Mouse (Mus musculus): ENCODE measurements around the gene Adgrl1. TPM values are rescaled to one million over a fixed set of nuclear protein-coding genes. Genes with fewer than 3 reads are reported as not detected.

The Adgrl1 gene
- polyA plus RNA-seq, 1 experiment from 2014 or later, result 30.2 TPM

- H3K9me3 ChIP-seq, result no peaks in the 10 kb centered on the region
- ATAC-seq (ENCODE audit: low FRiP score, low read depth), result no peak
- H3K27ac ChIP-seq (replicated peaks), result no peak overlapping the region
- no peak overlapping the region for H3K4me2 ChIP-seq (replicated peaks)
- H3K9ac ChIP-seq (replicated peaks), result no peak overlapping the region
- no peaks in the 10 kb centered on the region for H3K27me3 ChIP-seq
- H3K36me3 ChIP-seq, result peaks cover 96% of the 10 kb centered on the region
- H3K4me3 ChIP-seq, result no peak overlapping the region
- no peaks in the 10 kb centered on the region for H3K4me1 ChIP-seq
- WGBS, result 78% methylated on average over 2 of the region's 2 CpGs
Measured at GRCm38 (mm10) chr8:83934994-83935393, 35.1 kb downstream of the Adgrl1 start.

GRCm38 (mm10) chr8:83935435-83935834 is 35.5 kb downstream of the Adgrl1 start:
- ATAC-seq (ENCODE audit: low FRiP score, low read depth), result no peak
- no peak overlapping the region for H3K9ac ChIP-seq (replicated peaks)
- H3K36me3 ChIP-seq, result peaks cover 94% of the 10 kb centered on the region
- no peak overlapping the region for H3K27ac ChIP-seq (replicated peaks)
- H3K4me3 ChIP-seq, result no peak overlapping the region
- no peaks in the 10 kb centered on the region for H3K27me3 ChIP-seq
- no peaks in the 10 kb centered on the region for H3K4me1 ChIP-seq
- no peaks in the 10 kb centered on the region for H3K9me3 ChIP-seq
- no peak overlapping the region for H3K4me2 ChIP-seq (replicated peaks)
- 95% methylated on average over 8 of the region's 8 CpGs for WGBS

DNA sequence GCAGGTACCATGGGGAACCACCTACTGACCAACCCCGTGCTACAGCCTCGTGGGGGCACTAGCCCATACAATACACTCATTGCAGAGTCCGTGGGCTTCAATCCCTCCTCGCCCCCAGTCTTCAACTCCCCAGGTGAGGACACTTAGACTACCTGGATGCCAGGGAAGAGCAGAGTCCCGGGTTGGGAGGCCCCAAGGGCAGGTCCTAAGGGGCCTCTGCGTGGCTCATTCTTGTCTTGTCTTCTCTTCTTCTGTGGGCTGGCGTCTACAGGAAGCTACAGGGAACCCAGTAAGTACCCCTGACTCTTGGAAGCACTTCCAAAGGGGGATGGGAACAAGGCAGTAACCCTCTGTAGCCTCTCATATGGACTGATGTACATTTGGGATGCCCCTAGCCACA is 37.7 kb downstream of the Adgrl1 start:
- H3K4me1 ChIP-seq, result no peaks in the 10 kb centered on the region
- H3K9ac ChIP-seq (replicated peaks), result no peak overlapping the region
- peaks cover 72% of the 10 kb centered on the region for H3K36me3 ChIP-seq
- no peak for ATAC-seq (ENCODE audit: low FRiP score, low read depth)
- no peak overlapping the region for H3K4me2 ChIP-seq (replicated peaks)
- H3K4me3 ChIP-seq, result no peak overlapping the region
- no peak overlapping the region for H3K27ac ChIP-seq (replicated peaks)
- WGBS, result 90% methylated on average over 7 of the region's 7 CpGs
- no peaks in the 10 kb centered on the region for H3K27me3 ChIP-seq
- H3K9me3 ChIP-seq, result no peaks in the 10 kb centered on the region

DNA sequence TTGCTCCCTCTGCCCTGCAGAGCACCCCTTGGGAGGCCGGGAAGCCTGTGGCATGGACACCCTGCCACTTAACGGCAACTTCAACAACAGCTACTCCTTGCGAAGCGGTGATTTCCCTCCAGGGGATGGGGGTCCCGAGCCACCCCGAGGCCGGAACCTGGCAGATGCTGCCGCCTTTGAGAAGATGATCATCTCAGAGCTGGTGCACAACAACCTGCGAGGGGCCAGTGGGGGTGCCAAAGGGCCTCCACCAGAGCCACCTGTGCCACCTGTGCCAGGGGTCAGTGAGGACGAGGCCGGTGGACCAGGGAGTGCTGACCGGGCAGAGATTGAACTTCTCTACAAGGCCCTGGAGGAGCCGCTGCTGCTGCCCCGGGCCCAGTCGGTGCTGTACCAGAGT is 38.4 kb downstream of the Adgrl1 start:
- Histone ChIP-seq H3K4me3 (no peak overlapping the region), H3K36me3 (peaks cover 65% of the 10 kb centered on the region), H3K9ac (replicated peaks) (no peak overlapping the region), H3K4me1 (no peaks in the 10 kb centered on the region), H3K27ac (replicated peaks) (no peak overlapping the region), H3K27me3 (no peaks in the 10 kb centered on the region), H3K9me3 (no peaks in the 10 kb centered on the region), H3K4me2 (replicated peaks) (no peak overlapping the region)
- WGBS, result 93% methylated on average over 15 of the region's 15 CpGs
- ATAC-seq (ENCODE audit: low FRiP score, low read depth), result no peak

GRCm38 (mm10) chr8:83941066-83941677 is 41.3 kb downstream of the Adgrl1 start:
- no peaks in the 10 kb centered on the region for H3K27me3 ChIP-seq
- H3K4me1 ChIP-seq, result no peaks in the 10 kb centered on the region
- WGBS, result 78% methylated on average over 6 of the region's 6 CpGs
- no peak overlapping the region for H3K4me2 ChIP-seq (replicated peaks)
- no peaks in the 10 kb centered on the region for H3K9me3 ChIP-seq
- H3K36me3 ChIP-seq, result peaks cover 36% of the 10 kb centered on the region
- H3K4me3 ChIP-seq, result no peak overlapping the region
- no peak for ATAC-seq (ENCODE audit: low FRiP score, low read depth)
- H3K27ac ChIP-seq (replicated peaks), result no peak overlapping the region
- no peak overlapping the region for H3K9ac ChIP-seq (replicated peaks)

DNA sequence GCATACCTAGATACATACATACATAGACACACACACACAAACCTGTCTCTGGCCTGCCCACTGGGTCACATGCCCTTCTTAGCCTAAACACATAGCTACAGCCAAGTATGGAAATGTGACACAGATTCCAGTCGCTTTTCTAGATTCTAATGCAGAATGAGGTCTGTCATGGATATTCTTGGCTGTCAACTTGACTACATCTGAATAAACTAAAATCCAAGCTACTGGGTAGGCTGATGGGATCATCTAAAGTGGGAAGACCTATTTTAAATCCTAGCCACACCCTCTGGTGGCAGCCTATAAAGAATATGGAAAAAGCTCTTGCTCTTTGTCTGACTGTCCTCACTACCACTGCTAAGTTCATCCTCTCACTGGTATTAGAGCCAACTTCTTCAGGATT is 42.5 kb downstream of the Adgrl1 start:
- 76% methylated on average over 1 of the region's 1 CpGs for WGBS

GRCm38 (mm10) chr8:83945540-83945939 is 45.6 kb downstream of the Adgrl1 start:
- no peaks in the 10 kb centered on the region for H3K4me1 ChIP-seq
- ATAC-seq (ENCODE audit: low FRiP score, low read depth), result no peak
- no peak overlapping the region for H3K4me3 ChIP-seq
- no peak overlapping the region for H3K27ac ChIP-seq (replicated peaks)
- no peaks in the 10 kb centered on the region for H3K36me3 ChIP-seq
- H3K27me3 ChIP-seq, result no peaks in the 10 kb centered on the region
- 74% methylated on average over 3 of the region's 3 CpGs for WGBS
- no peak overlapping the region for H3K9ac ChIP-seq (replicated peaks)
- no peaks in the 10 kb centered on the region for H3K9me3 ChIP-seq
- H3K4me2 ChIP-seq (replicated peaks), result no peak overlapping the region

More for the DNA sequence above, 42.5 kb downstream of the Adgrl1 start:
- peaks cover 24% of the 10 kb centered on the region for H3K36me3 ChIP-seq
- H3K4me2 ChIP-seq (replicated peaks), result no peak overlapping the region
- no peaks in the 10 kb centered on the region for H3K27me3 ChIP-seq
- no peak overlapping the region for H3K4me3 ChIP-seq
- no peak for ATAC-seq (ENCODE audit: low FRiP score, low read depth)
- H3K27ac ChIP-seq (replicated peaks), result no peak overlapping the region
- no peak overlapping the region for H3K9ac ChIP-seq (replicated peaks)
- H3K4me1 ChIP-seq, result no peaks in the 10 kb centered on the region
- H3K9me3 ChIP-seq, result no peaks in the 10 kb centered on the region

DNA sequence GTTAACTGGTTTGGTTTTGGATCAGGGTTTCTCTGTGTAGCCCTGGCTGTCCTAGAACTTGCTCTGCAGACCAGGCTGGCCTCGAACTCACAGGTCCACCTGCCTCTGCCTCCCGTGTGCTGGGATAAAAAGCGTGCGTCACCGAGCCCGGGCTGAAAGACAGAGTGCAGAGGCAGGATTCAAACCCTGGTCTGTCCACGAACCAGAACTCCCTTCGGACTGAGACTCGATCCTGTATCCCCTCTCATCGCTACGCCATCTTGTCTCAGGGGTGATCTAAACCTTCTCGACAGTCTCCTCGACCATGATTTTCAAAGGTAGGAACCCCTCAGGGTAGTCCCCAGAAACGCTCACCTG is 54.8 kb downstream of the Adgrl1 start:
- 2% methylated on average over 14 of the region's 14 CpGs for WGBS
- Histone ChIP-seq H3K9me3 (no peaks in the 10 kb centered on the region), H3K4me1 (peaks cover 17% of the 10 kb centered on the region), H3K9ac (replicated peaks) (no peak overlapping the region; the same call in 1 of the 2 replicates), H3K4me3 (peak overlapping the region; percentile 59), H3K27me3 (no peaks in the 10 kb centered on the region), H3K4me2 (replicated peaks) (peak overlapping the region; percentile 82), H3K36me3 (no peaks in the 10 kb centered on the region), H3K27ac (replicated peaks) (0 out of 2 replicates have a peak overlapping the region, but pooled peaks have one; percentile 11)
- no peak for ATAC-seq (ENCODE audit: low FRiP score, low read depth)

DNA sequence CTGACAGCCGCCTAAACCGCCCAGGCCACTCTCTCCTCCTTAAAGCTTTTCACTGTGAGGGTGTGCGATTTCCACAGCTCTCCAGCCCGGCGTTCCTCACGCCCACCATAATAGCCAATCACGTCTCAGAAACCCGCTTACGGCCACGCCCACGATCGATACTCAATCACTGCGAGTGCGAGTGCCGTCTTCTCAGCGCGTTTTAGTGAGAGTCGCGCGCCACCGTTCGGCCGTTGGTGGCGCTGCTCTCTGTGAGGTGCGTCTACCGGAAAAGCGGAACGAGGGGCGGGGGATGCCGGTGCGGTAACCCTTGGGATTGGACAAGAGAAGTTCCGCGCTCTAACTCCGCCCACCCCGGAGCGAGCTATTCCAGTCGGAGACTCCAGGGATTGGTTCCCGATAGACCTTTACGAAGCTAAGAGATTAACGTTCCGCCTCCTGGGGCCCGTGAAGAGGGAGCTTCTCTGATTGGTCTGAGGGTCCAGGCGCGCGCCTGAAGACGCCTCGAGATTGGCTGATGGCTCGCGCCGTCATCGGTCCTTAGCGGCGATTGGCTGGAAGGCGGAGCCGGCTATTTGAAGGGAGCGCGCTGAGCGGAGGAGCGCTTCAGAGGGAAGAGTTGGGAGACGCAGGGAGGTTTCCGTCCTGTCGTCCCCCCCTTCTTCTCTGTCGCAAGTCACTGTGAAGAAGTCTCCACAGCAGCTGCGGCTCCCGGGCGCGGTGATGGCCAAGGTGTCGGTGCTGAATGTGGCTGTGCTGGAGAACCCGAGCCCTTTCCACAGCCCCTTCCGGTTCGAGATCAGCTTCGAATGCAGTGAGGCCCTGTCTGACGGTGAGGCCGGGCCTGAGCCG is 55.4 kb downstream of the Adgrl1 start, which contains the start of the genes Gm10644 and Asf1b:
TSS of gene Gm10644 (minus strand) at position 100 of the 852 bp plus-strand sequence.
TSS of gene Asf1b (plus strand) at position 402 of the 852 bp plus-strand sequence.
- peak; percentile 99 for ATAC-seq (ENCODE audit: low FRiP score, low read depth)
- Histone ChIP-seq H3K4me3 (peak within 1 kb of the TSS; percentile 59), H3K27ac (replicated peaks) (0 out of 2 replicates have a peak within 1 kb of the TSS, but pooled peaks have one; percentile 11), H3K36me3 (no peaks in the 10 kb centered on the region), H3K9me3 (no peaks in the 10 kb centered on the region), H3K4me1 (peaks cover 17% of the 10 kb centered on the region), H3K9ac (replicated peaks) (peak within 1 kb of the TSS; percentile 62), H3K4me2 (replicated peaks) (peak within 1 kb of the TSS; percentile 82), H3K27me3 (no peaks in the 10 kb centered on the region)
- WGBS, result under 1% methylated on average over 75 of the region's 75 CpGs

DNA sequence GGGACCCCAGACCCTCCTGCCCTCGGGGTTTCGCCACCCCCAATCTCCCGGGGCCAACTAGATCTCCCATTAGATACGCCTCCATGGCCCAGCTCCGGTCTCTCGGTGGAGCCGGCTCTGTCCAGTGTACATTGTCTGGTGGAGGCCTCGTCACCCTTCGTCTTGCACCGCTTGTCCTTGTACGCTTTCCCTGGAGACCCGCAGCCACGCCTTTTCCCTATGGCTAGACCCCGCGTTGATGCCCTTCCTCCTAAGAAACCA is 56.0 kb downstream of the Adgrl1 start:
- ATAC-seq (ENCODE audit: low FRiP score, low read depth), result no peak
- no peaks in the 10 kb centered on the region for H3K27me3 ChIP-seq
- no peaks in the 10 kb centered on the region for H3K9me3 ChIP-seq
- no peak overlapping the region for H3K27ac ChIP-seq (replicated peaks)
- peaks cover 17% of the 10 kb centered on the region for H3K4me1 ChIP-seq
- H3K4me3 ChIP-seq, result peak overlapping the region; percentile 59
- no peaks in the 10 kb centered on the region for H3K36me3 ChIP-seq
- 2% methylated on average over 15 of the region's 15 CpGs for WGBS
- H3K4me2 ChIP-seq (replicated peaks), result peak overlapping the region; percentile 82
- H3K9ac ChIP-seq (replicated peaks), result peak overlapping the region; percentile 62

- 43% methylated on average over 1 of the region's 1 CpGs for WGBS
- H3K27ac ChIP-seq (replicated peaks), result no peak overlapping the region
- H3K4me2 ChIP-seq (replicated peaks), result peak overlapping the region; percentile 82
- no peaks in the 10 kb centered on the region for H3K36me3 ChIP-seq
- no peaks in the 10 kb centered on the region for H3K27me3 ChIP-seq
- peaks cover 17% of the 10 kb centered on the region for H3K4me1 ChIP-seq
- no peaks in the 10 kb centered on the region for H3K9me3 ChIP-seq
- ATAC-seq (ENCODE audit: low FRiP score, low read depth), result no peak
- H3K4me3 ChIP-seq, result peak overlapping the region; percentile 59
- H3K9ac ChIP-seq (replicated peaks), result peak overlapping the region; percentile 62
Measured at GRCm38 (mm10) chr8:83956789-83957188, 56.9 kb downstream of the Adgrl1 start.

- Histone ChIP-seq H3K9ac (replicated peaks) (no peak overlapping the region), H3K9me3 (no peaks in the 10 kb centered on the region), H3K4me2 (replicated peaks) (no peak overlapping the region), H3K4me1 (no peaks in the 10 kb centered on the region), H3K36me3 (peaks cover 31% of the 10 kb centered on the region), H3K27ac (replicated peaks) (no peak overlapping the region), H3K27me3 (no peaks in the 10 kb centered on the region), H3K4me3 (no peak overlapping the region)
- WGBS, result 94% methylated on average over 5 of the region's 5 CpGs
- no peak for ATAC-seq (ENCODE audit: low FRiP score, low read depth)
Measured at GRCm38 (mm10) chr8:83964015-83964765, 64.3 kb downstream of the Adgrl1 start.

Data from midbrain, embryonic 12.5 days (tissue).